25 mouse cellular contexts compared by ENCODE assay signal in the genomic region with DNA sequence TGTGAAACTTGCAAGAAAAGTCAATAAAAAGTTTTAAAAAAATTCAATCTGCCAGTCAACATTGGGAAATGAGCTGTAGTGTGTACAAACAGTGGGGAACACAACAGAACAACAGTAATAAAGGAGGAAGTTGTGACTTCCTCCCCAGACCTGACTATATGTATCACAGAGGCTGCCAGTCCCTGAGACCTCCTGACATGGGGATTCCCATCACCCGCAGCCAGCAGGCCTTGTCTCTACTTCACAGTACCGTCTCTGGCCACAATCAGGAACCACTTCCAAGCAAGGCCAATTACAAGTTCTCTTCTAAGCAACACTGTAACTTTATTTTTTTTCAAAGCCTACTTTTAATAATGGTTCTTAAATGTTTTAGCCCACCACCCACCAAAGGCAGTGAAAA.
DNase-seq lines count a peak whose midpoint lies in the region; ATAC-seq and TF ChIP-seq lines count a peak whose summit lies in the region.
"Had no signal": no experiment of that assay in that cellular context is flagged by ENCODE, and none has a peak within 500 bp of the region (broad histone marks: within the 10 kb centered on the region; RNA-seq: fewer than 3 reads in every experiment).

No protein-coding gene starts in this region.

- TF ChIP-seq CTCF in G1E (IDR thresholded peaks at IDR 0.05; ENCODE audit: low read depth, low read length) = no peak
- TF ChIP-seq CTCF in midbrain, postnatal 0 days (IDR thresholded peaks at IDR 0.05) = no peak

- no peak overlapping the region for H3K4me2 ChIP-seq in midbrain, postnatal 0 days (ENCODE audit: low read depth, low read length, poor library complexity, severe bottlenecking)
- H3K4me2 ChIP-seq: forebrain, embryonic 15.5 days; heart, embryonic 11.5 days; limb, embryonic 12.5 days; lung, embryonic 14.5 days; midbrain, embryonic 12.5 days; neural tube, embryonic 13.5 days had no signal

- H3K27me3 ChIP-seq in G1E (ENCODE audit: insufficient read depth, low read length) = peaks cover 14% of the 10 kb centered on the region
- no peaks in the 10 kb centered on the region for H3K27me3 ChIP-seq in midbrain, postnatal 0 days (ENCODE audit: insufficient read depth, low read length)
- H3K27me3 ChIP-seq: forebrain, embryonic 15.5 days; limb, embryonic 12.5 days; liver, embryonic 13.5 days; midbrain, embryonic 12.5 days; neural tube, embryonic 13.5 days had no signal

- H3K9ac ChIP-seq in midbrain, postnatal 0 days (replicated peaks; ENCODE audit: low read length, poor library complexity, severe bottlenecking) = no peak overlapping the region
- H3K9ac ChIP-seq: forebrain, embryonic 15.5 days; limb, embryonic 12.5 days; liver, embryonic 13.5 days; lung, embryonic 14.5 days; midbrain, embryonic 12.5 days; neural tube, embryonic 13.5 days had no signal

- peak; percentile 20 for DNase-seq in lung, postnatal 36 days
- no peak for DNase-seq in lung, adult 18-20 months
- no peak for DNase-seq in G1E (ENCODE audit: low spot score)
- DNase-seq in urinary bladder, postnatal 25 days (ENCODE audit: low spot score) = no peak
- no peak for DNase-seq in thymus, postnatal 4 days
- no peak for DNase-seq in midbrain, postnatal 0 days (ENCODE audit: low spot score)
- DNase-seq: adrenal gland, adult 2 months; cerebellum, adult 11 months; cerebellum, adult 9-11 months; kidney, adult 9 months; kidney, postnatal 14 days; lung, embryonic 14.5 days; lung, postnatal 4 days; thymus, postnatal 25 days had no signal

- H3K4me3 ChIP-seq in G1E (ENCODE audit: low read depth, low read length) = no peak overlapping the region
- no peak overlapping the region for H3K4me3 ChIP-seq in midbrain, postnatal 0 days (ENCODE audit: low read depth, low read length)
- H3K4me3 ChIP-seq: embryonic facial prominence, embryonic 10.5 days; forebrain, embryonic 15.5 days; hindbrain, embryonic 10.5 days; limb, embryonic 12.5 days; liver, embryonic 13.5 days; midbrain, embryonic 12.5 days; myocyte; neural tube, embryonic 13.5 days had no signal

- no peaks in the 10 kb centered on the region for H3K36me3 ChIP-seq in G1E (replicated peaks)
- H3K36me3 ChIP-seq in midbrain, postnatal 0 days (ENCODE audit: insufficient read depth, low read length) = no peaks in the 10 kb centered on the region
- H3K36me3 ChIP-seq: embryonic facial prominence, embryonic 10.5 days; forebrain, embryonic 15.5 days; hindbrain, embryonic 10.5 days; limb, embryonic 12.5 days; liver, embryonic 13.5 days; midbrain, embryonic 12.5 days; neural tube, embryonic 13.5 days had no signal

- peak; percentile 34; the same call in 1 of the 2 replicates for ATAC-seq in G1E (ENCODE audit: extremely low read depth, insufficient number of reproducible peaks, low FRiP score, poor library complexity, severe bottlenecking)
- ATAC-seq in granulocyte monocyte progenitor cell, adult 5-6 weeks (replicated peaks; ENCODE audit: poor library complexity, severe bottlenecking) = peak; percentile 70
- ATAC-seq in monocyte, adult 5-6 weeks (replicated peaks; ENCODE audit: insufficient number of reproducible peaks, low FRiP score, low TSS enrichment, poor library complexity, severe bottlenecking) = 0 out of 2 replicates have a peak, but pooled peaks have one; percentile 56
- ATAC-seq in midbrain, postnatal 0 days (ENCODE audit: low FRiP score) = no peak
- ATAC-seq: forebrain, embryonic 15.5 days had no signal

- no peak overlapping the region for H3K27ac ChIP-seq in midbrain, postnatal 0 days (ENCODE audit: low read depth, low read length)
- H3K27ac ChIP-seq: embryonic facial prominence, embryonic 10.5 days; forebrain, embryonic 15.5 days; hindbrain, embryonic 10.5 days; limb, embryonic 12.5 days; liver, embryonic 13.5 days; midbrain, embryonic 12.5 days; neural tube, embryonic 13.5 days had no signal

- 88% methylated on average over 2 of the region's 2 CpGs for WGBS in midbrain, postnatal 0 days

- no peaks in the 10 kb centered on the region for H3K9me3 ChIP-seq in G1E (replicated peaks)
- no peaks in the 10 kb centered on the region for H3K9me3 ChIP-seq in midbrain, postnatal 0 days (ENCODE audit: low read length)
- H3K9me3 ChIP-seq: embryonic facial prominence, embryonic 10.5 days; forebrain, embryonic 15.5 days; hindbrain, embryonic 10.5 days; limb, embryonic 12.5 days; liver, embryonic 13.5 days; midbrain, embryonic 12.5 days; neural tube, embryonic 13.5 days had no signal

- H3K4me1 ChIP-seq in G1E (ENCODE audit: insufficient read depth, low read depth, low read length) = peaks cover 6% of the 10 kb centered on the region; the same call in 1 of the 2 replicates
- H3K4me1 ChIP-seq in midbrain, postnatal 0 days (ENCODE audit: insufficient read depth, low read length) = no peaks in the 10 kb centered on the region
- H3K4me1 ChIP-seq: embryonic facial prominence, embryonic 10.5 days; forebrain, embryonic 15.5 days; hindbrain, embryonic 10.5 days; midbrain, embryonic 12.5 days; neural tube, embryonic 13.5 days had no signal
